Mouse (Mus musculus) brain, embryonic 14.5 days (tissue): ENCODE measurements at regions not wholly inside any gene's neighbourhood (a gene's known extent, or its start where the extent isn't known, plus 50 kb on each side); places are given as distances from the start of the nearest gene placed in this dataset.

Experiments
- CTCF ChIP-seq: fragments of 200-500 bp; IDR thresholded peaks from 2 replicates; pipeline ENCODE4 v1.5.1; 2012; ENCODE audit warnings: inconsistent platforms, mild to moderate bottlenecking, moderate library complexity, borderline replicate concordance; ENCODE audit not compliant: insufficient read depth, insufficient read length; ENCODE audit errors: extremely low read depth
- POLR2A ChIP-seq: fragments of 200-500 bp; IDR thresholded peaks from 2 replicates; pipeline ENCODE4 v1.6.1; 2012; ENCODE audit warnings: mild to moderate bottlenecking, inconsistent platforms, borderline replicate concordance; ENCODE audit not compliant: poor library complexity, insufficient read depth, insufficient read length, severe bottlenecking; ENCODE audit errors: extremely low read depth

DNA sequence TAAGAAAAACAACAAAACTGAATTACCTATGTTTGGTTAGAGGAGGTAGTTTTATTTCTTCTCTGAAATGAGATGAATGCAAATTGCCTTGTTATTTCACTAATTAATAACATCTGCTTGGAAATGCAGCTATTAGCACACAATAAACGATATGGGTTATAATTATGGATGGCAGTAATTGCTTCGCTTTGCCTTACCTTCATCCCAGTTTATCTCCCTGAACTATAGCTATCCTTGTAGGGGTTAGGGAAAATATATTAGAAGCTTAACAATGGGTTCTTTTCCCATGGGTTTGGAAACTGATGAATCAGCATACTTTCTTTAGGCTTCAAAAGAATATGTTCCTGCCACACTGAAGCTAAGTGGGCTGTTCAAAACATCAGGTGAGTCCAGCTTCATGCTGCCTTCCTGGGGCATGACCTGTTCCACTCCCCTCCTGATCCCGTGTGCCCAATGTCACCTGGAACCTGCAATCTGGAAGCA, 1132.9 kb downstream of the Gsdmc2 start:
- TF ChIP-seq CTCF, result no peak
- TF ChIP-seq POLR2A, result no peak
